Mouse (Mus musculus) gastrocnemius, postnatal 36 days (tissue): ENCODE results near the gene Xrcc6. TPM values are rescaled to one million over a fixed set of nuclear protein-coding genes. Genes with fewer than 3 reads are reported as not detected.

Experiments
- DNase-seq, 2 experiments: peaks; one replicate each; pipeline ENCODE4 v3.0.0; 2022
- intact Hi-C: fragments of 180-260 bp; cut with DNase I; formaldehyde crosslinking; loops from one replicate; pipeline ENCODE4 v1.15.1; 2025
- total RNA-seq, 2 experiments: library from RNA; stranded (reverse); gene quantifications; 2 replicates each; pipeline ENCODE4 v1.2.3; 2021

Gene Xrcc6
- total RNA-seq, 2 experiments from 2014 or later = 17.8 to 22.9 TPM

DNA sequence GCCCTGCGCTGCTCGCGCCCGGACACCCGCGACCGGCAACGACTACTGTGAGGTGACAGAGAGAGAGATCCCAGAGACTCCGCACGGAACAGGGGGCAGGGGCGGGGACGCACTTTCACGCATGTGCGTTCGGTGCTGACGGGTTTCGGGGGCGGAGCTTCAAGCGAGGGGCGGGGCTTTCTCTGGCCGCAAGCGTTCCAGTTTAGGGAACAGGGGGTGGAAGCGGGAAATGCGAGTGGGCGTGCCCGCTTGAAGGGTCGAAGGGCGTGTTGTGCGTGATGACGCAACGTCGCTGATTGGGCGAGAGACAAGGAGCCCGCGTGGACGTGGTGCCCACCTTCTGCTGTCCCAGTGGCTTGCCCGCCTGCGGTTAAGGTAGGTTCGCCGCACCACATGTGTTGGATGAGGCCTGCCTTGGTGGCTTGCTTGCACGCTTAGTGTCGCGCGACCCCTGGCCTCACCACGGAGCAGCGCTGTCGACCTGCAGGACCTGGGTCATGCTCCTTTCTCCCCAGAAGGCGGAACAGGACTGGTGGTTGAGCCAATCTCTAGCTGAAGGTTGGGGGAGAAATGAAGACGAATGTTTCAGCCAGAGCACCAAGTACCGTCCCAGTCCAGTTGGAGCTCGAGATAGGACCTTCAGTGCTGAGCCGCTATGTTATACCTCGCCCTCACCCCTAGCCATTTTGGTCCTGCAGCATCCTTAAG, 28.6 kb downstream of the Xrcc6 start:
- intact Hi-C loops = no loop called here
- peak; percentile 99 to 100 for DNase-seq

- DNase-seq = no peak
- intact Hi-C loops = no loop called here
Observed at GRCm38 (mm10) chr15:82016830-82017229, 29.2 kb downstream of the Xrcc6 start.

GRCm38 (mm10) chr15:82017461-82017860, 29.8 kb downstream of the Xrcc6 start:
- intact Hi-C loops = no loop called here
- no peak for DNase-seq

GRCm38 (mm10) chr15:82019288-82019687, 31.7 kb downstream of the Xrcc6 start:
- no peak for DNase-seq

DNA sequence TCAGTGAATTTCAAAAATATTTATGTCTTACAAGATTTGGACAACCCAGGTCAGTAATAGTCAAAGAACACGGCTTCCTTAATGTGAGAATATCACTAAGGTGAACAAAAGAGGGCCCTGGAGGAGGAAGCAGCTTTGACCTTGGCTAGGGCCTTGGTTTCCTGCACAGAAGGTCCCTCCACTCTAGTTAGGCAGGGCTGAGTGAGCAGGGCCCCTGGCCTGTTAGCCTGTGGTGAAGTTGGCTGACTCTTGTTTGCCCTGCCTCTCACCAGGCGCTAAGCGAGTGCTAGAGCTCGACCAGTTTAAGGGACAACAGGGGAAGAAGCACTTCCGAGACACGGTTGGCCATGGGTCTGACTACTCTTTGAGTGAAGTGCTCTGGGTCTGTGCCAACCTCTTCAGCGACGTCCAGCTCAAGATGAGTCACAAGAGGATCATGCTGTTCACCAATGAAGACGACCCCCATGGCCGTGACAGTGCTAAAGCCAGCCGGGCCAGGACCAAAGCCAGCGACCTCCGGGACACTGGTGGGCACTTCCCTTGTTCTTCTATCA, 35.0 kb downstream of the Xrcc6 start:
- intact Hi-C loops = no loop called here
- DNase-seq = no peak

More at GRCm38 (mm10) chr15:82019288-82019687, 31.7 kb downstream of the Xrcc6 start:
- intact Hi-C loops = no loop called here

DNA sequence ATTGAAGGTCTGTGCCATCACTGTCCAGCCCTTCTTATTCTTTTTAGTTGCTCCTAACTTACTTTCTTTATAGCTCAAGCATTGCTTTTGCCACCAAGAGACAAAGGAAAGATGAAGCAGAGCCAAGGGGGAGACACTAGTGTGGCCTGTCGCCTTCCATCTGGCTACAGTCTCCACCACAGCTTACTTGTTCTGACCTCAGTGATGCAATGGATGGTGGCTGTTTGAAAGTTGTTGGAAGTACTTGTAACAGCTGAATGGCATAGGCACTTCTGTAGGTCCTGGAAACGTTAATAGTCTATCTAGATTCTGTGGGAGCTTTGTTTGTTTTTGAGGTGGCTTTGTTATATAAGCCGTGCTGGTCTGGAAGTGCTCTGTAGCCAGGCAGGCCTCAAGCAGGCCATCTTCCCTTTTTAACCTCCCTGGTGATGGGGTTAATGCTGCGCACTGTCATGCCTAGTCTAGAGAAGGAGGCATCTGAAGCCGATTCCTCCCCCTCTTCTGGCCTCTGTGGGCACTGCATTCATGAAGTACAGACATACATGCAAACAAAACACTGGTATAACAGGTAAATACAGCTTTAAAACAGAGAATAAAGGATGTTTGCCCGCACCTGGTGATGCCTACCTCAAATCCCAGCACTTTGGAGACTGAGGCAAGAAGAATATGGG, 36.5 kb downstream of the Xrcc6 start:
- intact Hi-C loops = no loop called here
- DNase-seq = no peak

DNA sequence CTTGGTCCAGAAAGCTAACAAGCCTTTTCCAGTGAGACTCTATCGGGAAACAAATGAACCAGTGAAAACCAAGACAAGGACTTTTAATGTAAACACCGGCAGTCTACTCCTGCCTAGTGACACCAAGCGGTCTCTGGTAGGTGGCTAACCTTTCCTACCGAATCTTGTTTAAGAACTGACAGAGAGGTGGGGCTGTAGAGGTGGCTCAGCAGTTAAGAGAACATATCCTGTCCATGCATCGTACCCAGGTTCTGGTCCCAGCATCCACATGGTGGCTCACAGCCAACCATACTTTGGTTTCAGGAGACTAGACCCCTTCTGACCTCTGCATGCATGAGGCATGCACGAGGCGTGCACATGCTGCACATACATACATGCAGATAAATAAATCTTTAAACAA, 39.6 kb downstream of the Xrcc6 start:
- no peak for DNase-seq
- intact Hi-C loops = no loop called here

GRCm38 (mm10) chr15:82027726-82028125, 40.1 kb downstream of the Xrcc6 start:
- DNase-seq = no peak
- intact Hi-C loops = no loop called here

DNA sequence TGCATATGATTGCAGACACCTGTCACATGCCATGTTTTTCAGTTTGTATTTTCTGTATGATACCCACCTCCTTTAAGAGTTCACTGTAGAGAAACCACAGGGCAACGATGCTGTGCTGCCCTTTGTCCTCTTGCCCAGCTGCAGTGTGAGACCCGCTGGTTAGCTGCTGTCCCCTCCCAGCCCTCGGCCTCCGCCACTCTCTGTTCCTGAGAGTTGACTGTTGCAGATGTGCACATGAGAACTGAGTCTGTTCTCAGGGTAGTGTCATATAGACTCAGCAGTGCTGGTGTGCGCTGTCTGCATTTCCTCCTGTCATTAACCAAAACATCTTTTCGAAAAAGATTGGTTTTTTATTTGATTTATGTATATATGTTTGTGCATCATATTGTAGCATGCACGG, 44.8 kb downstream of the Xrcc6 start:
- intact Hi-C loops = no loop called here
- no peak for DNase-seq

DNA sequence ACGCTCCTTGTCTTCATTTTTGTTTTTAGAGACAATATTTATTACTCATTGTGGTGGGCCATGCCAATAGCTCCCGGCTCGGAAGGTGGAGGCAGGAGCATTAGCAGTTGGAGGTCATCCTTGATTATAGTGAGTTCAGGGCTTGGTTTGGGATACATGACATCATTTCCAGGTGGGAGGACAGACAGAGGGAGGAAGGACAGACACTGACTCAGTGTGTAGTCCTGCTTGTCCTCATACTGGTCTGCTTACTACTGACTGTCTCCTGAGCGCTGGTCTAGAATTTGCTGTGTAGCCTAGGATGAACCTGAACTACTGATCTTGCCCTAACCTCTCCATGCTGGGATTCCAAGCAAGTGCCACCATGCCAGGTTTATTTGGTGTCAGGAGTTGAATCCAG, 46.1 kb downstream of the Xrcc6 start, which contains the start of gene Desi1:
TSS of gene Desi1 (minus strand) at position 101 of the 400 bp plus-strand sequence.
- intact Hi-C loops = no loop called here
- DNase-seq = no peak

GRCm38 (mm10) chr15:82035904-82036689, 48.5 kb downstream of the Xrcc6 start:
- intact Hi-C loops = no loop called here
- DNase-seq = no peak

DNA sequence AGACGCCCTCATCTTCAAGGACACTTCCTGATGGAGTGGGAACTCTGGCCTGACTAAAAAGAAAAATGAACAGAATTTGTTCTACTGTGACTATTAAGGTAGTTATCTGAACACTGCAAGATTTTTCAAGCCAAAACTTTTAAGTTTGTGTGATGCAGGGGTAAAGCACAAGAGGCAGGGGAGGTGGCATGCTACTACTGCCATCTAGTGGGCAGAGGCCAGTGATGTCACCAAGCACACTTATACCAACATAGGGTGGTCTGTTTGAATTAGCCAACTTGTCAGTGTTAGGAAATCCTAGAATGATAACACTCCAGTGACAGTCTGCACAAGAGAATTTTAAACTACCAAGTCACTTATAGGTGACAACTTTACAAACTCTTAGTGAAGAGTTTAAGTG, 53.0 kb downstream of the Xrcc6 start:
- intact Hi-C loops = no loop called here
- no peak for DNase-seq

- DNase-seq = no peak
- intact Hi-C loops = no loop called here
Observed at GRCm38 (mm10) chr15:82044166-82044784, 56.6 kb downstream of the Xrcc6 start.

- no peak for DNase-seq
- intact Hi-C loops = no loop called here
Observed at GRCm38 (mm10) chr15:82046246-82046891, 58.7 kb downstream of the Xrcc6 start.

GRCm38 (mm10) chr15:82047080-82047883, 59.6 kb downstream of the Xrcc6 start, which contains the start of gene Snu13:
TSS of gene Snu13 (minus strand) at chr15:82047598.
- intact Hi-C loops = no loop called here
- DNase-seq = peak; percentile 84 to 88

DNA sequence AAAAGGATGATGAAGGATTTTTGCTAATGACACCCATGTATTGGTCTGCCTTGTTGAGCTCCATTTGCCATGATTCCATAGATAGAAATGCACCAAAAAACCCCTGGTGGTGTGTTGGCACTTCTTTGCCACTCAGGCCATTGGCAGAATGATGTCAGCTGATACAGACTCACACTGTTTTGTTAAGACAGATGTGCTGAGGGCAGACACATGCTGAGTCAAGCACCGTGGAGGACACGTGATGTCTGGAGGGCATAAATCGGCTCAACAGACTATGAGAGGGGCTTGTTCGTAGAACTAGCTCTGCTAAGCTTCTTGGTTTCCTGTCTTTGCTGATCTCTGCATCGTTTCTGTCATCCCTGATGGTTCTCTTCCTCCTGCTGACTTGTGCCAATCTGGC, 64.9 kb downstream of the Xrcc6 start:
- no peak for DNase-seq
- intact Hi-C loops = no loop called here

- intact Hi-C loops = no loop called here
- DNase-seq = no peak
Observed at GRCm38 (mm10) chr15:82058719-82059201, 71.1 kb downstream of the Xrcc6 start, which contains the start of gene 4930407I10Rik. TSS of gene 4930407I10Rik (plus strand) at chr15:82059151.

GRCm38 (mm10) chr15:82063909-82064308, 76.3 kb downstream of the Xrcc6 start:
- DNase-seq = no peak
- intact Hi-C loops = no loop called here

DNA sequence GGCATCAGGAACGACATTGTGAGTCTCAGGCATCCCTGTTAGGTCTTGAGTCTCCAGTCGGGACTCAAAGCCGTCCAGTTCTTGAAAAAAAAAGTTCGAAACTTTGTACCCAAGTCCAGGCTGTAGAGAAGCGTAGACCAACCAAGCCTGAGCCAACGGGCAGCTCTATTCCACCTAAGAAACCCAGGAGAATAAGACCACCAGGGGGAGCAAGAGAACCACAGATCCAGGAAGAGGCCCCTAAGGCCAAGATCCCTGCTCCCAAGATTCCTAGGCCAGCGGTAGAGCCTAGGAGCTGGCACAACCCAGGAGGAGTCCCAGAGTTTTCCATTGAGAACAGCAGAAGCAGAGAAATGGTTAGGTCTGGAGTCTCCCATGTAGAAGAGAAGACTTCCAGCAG, 77.9 kb downstream of the Xrcc6 start:
- intact Hi-C loops = loop anchor here (1.0 kb wide), 1 partner anchor 171 kb away; no protein-coding TSS in a partner anchor

More for the DNA sequence above, 77.9 kb downstream of the Xrcc6 start:
- DNase-seq = peak in 1 of 2 experiments; percentile 70
